Mouse (Mus musculus) heart, embryonic 14.5 days (tissue): ENCODE results near the gene Rhou. TPM values are rescaled to one million over a fixed set of nuclear protein-coding genes. Genes with fewer than 3 reads are reported as not detected.

ENCODE experiments used
- ATAC-seq: fragments of 200-750 bp; cut with Nextera tagmentation; 2 replicates; pipeline ENCODE4 v1.8.0; 2017; ENCODE audit warnings: low read depth, moderate TSS enrichment; ENCODE audit not compliant: insufficient number of reproducible peaks, insufficient read depth, low FRiP score
- H3K27ac ChIP-seq, 2 experiments: fragments of 200-500 bp in 1 of 2; fragments of 300-500 bp in 1 of 2; sonication (generic) in 1 of 2; replicated peaks in 1 of 2; 2 replicates each; pipeline ENCODE4 v1.5.1; 2012 to 2014; ENCODE audit warnings: low read depth in 2 of 2, low read length in 2 of 2, control low read depth in 1 of 2, mild to moderate bottlenecking in 1 of 2, mixed read lengths in 1 of 2; ENCODE audit not compliant: control insufficient read depth in 1 of 2, insufficient read depth in 1 of 2
- H3K27me3 ChIP-seq: fragments of 300-500 bp; sonication (generic); 2 replicates; pipeline ENCODE4 v1.6.1; 2014; ENCODE audit warnings: mild to moderate bottlenecking, low read length, control low read depth; ENCODE audit not compliant: control insufficient read depth, insufficient read depth
- H3K36me3 ChIP-seq: fragments of 300-500 bp; sonication (generic); 2 replicates; pipeline ENCODE4 v1.6.1; 2014; ENCODE audit warnings: mild to moderate bottlenecking, control low read depth, low read length, mixed read lengths; ENCODE audit not compliant: control insufficient read depth, insufficient read depth
- H3K4me1 ChIP-seq, 2 experiments: fragments of 200-500 bp in 1 of 2; fragments of 300-500 bp in 1 of 2; sonication (generic) in 1 of 2; 2 replicates each; pipeline ENCODE4 v1.6.1; 2012 to 2014; ENCODE audit warnings: low read length in 2 of 2, control low read depth in 1 of 2, mixed read lengths in 1 of 2; ENCODE audit not compliant: control insufficient read depth in 2 of 2, insufficient read depth in 2 of 2
- H3K4me2 ChIP-seq: fragments of 300-500 bp; sonication (generic); 2 replicates; pipeline ENCODE4 v1.6.1; 2014; ENCODE audit warnings: mild to moderate bottlenecking, low read length
- H3K4me3 ChIP-seq, 2 experiments: fragments of 200-500 bp in 1 of 2; fragments of 300-500 bp in 1 of 2; sonication (generic) in 1 of 2; 2 replicates each; pipeline ENCODE4 v1.5.1; 2012 to 2014; ENCODE audit warnings: low read length in 2 of 2, mild to moderate bottlenecking in 2 of 2, control low read depth in 1 of 2, low read depth in 1 of 2, moderate library complexity in 1 of 2; ENCODE audit not compliant: control insufficient read depth in 1 of 2, insufficient read depth in 1 of 2
- H3K9ac ChIP-seq: fragments of 300-500 bp; sonication (generic); 2 replicates; pipeline ENCODE4 v1.6.1; 2014; ENCODE audit warnings: mild to moderate bottlenecking, low read length
- H3K9me3 ChIP-seq: fragments of 300-500 bp; sonication (generic); 2 replicates; pipeline ENCODE4 v1.6.1; 2016; ENCODE audit warnings: low read length, control low read depth; ENCODE audit not compliant: control insufficient read depth
- WGBS: fragments of 180-500 bp; shearing (Covaris S2); extraction: QIAGEN DNeasy Blood & Tissue Kit; methylation state at CpG from one replicate; pipeline ENCODE4 v1.1.7; 2014; 5-methylcytosine and 5-hydroxymethylcytosine counted together
- polyA plus RNA-seq: library from polyadenylated mRNA; unstranded; fragments of >200 nt; fragmentation: Nextera tagmentation; extraction: Ambion mirVana; gene quantifications from 2 replicates; pipeline ENCODE4 v1.2.1, GENCODE M21; 2014

The Rhou gene
- polyA plus RNA-seq, 1 experiment from 2014 or later: 10.0 TPM

DNA sequence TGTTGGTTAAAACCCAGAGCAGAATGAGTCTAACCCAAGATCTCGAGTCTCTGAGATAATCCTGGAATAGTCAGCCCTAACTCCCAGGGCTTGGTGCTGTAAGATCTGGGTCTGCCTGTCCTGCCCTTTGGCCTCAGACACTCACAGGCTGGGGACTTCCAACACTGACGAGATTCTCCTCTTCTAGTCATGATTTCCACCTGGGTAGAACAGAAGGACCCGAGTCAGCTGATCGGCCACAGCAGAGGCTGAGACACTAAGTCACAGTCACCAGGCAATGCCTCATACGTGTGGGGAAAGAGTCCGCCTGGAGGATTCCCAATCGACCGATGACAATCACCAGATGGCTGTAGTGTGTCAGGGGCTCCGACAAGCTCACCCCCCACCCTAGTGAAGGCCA, 42.4 kb downstream of the Rhou start:
- ATAC-seq: no peak

DNA sequence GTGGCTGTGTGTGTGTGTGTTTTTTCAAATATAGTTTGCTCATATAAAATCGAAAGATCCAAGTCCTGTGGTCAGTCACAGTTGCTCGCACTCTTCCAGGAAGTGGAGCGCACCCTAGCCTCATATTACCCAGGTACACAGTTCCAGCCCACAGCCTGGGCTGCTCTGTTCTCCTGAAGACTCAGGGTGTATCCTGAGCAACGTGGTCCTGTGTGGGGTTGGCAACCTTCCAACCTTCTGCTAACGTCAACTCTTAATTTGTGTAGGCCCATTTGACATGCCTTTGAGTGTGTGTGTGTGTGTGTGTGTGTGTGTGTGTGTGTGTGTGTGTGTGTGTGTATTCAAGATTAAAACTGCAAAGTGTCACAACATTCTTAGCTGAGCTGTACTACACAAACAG, 43.6 kb downstream of the Rhou start:
- no peaks in the 10 kb centered on the region for H3K9me3 ChIP-seq
- no peak for ATAC-seq
- H3K27me3 ChIP-seq: no peaks in the 10 kb centered on the region
- no peak overlapping the region for H3K9ac ChIP-seq
- H3K27ac ChIP-seq: no peak overlapping the region
- H3K4me1 ChIP-seq: peaks cover 9 to 14% of the 10 kb centered on the region in 2 experiments
- no peaks in the 10 kb centered on the region for H3K36me3 ChIP-seq
- no peak overlapping the region for H3K4me3 ChIP-seq
- H3K4me2 ChIP-seq: no peak overlapping the region
- 52% methylated on average over 5 of the region's 5 CpGs for WGBS

More for the DNA sequence above, 42.4 kb downstream of the Rhou start:
- H3K4me2 ChIP-seq: no peak overlapping the region
- H3K27ac ChIP-seq: no peak overlapping the region
- no peak overlapping the region for H3K4me3 ChIP-seq
- H3K9me3 ChIP-seq: no peaks in the 10 kb centered on the region
- peaks cover 0 to 4% of the 10 kb centered on the region in 2 experiments; a peak in 1 of 4 replicates for H3K4me1 ChIP-seq
- 32% methylated on average over 9 of the region's 9 CpGs for WGBS
- no peaks in the 10 kb centered on the region for H3K36me3 ChIP-seq
- no peak overlapping the region for H3K9ac ChIP-seq
- no peaks in the 10 kb centered on the region for H3K27me3 ChIP-seq

DNA sequence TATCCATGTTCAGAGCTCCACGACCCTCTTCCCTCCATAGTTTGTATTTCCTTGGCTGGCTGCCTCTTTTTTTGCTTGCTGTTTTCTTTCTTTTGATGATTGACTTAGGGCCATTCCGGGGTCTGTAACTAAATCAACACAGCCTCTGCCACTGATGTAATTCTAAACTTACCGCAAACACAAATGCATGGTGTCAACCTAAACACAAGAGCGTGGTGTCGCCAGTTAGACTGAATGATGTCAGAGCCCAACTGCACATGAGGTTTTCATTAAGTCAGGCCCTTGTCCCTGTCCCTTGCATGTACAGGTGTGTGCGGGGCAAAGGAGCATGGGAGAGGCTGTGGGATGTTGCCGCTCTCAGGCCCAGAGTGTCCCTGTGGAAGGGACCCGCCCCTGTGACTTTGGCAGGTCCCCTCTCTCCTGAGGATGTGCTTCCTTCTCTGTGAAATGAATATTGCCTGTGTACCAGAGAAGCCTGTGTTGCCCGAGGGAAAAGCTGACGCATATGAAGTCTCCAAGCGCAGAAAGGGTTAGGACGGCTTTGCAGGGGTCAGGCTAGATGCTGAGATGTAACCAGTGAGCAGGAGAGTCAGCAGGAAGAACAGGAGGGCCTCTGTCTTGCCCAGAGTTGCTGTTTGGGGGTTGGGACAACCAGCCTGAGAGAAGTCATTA, 46.8 kb downstream of the Rhou start:
- Histone ChIP-seq H3K4me1 (peaks cover 15% of the 10 kb centered on the region in 2 experiments), H3K27ac (peak overlapping the region in 1 of 2 experiments; percentile 26; a peak in 1 of 4 replicates), H3K4me2 (no peak overlapping the region), H3K4me3 (no peak overlapping the region), H3K27me3 (no peaks in the 10 kb centered on the region), H3K36me3 (no peaks in the 10 kb centered on the region), H3K9ac (no peak overlapping the region), H3K9me3 (no peaks in the 10 kb centered on the region)
- no peak for ATAC-seq
- 71% methylated on average over 12 of the region's 12 CpGs for WGBS

DNA sequence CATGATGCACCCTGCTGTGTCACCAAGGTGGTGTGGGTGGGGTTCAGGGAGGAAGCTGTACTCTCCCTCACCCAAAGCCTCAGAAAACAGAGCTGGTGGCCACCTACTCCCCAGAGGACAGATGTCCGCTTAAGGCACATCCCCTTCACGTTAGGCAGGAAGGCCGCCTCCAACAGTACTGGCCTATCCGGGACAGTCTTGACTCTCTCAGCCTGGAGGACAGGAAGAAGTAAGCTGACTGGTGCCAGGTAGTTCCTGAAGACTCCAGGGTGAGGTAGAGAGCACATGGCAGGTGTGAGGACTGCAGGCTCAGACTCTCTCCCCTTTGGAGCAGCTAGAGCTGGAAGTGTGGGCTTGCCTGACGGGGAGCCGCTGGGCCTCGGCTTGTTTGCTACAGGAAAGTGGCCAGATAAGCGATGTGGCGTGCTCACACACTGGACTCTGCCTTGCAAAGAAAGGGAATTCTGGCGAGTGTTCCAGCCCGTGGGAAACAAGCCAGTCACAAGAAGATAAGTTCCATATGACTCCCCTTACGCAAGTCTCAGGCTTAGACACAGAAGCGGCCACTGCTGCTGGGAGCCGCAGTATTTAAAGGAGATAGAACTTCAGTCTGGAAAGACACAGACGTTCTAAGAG, 48.3 kb downstream of the Rhou start:
- WGBS: 17% methylated on average over 15 of the region's 15 CpGs
- peak overlapping the region; percentile 51 to 81 for H3K27ac ChIP-seq
- no peak overlapping the region for H3K4me3 ChIP-seq
- no peaks in the 10 kb centered on the region for H3K9me3 ChIP-seq
- H3K4me1 ChIP-seq: peaks cover 18 to 19% of the 10 kb centered on the region in 2 experiments
- ATAC-seq: peak; percentile 60
- H3K27me3 ChIP-seq: no peaks in the 10 kb centered on the region
- H3K9ac ChIP-seq: peak overlapping the region; percentile 30; the same call in 1 of the 2 replicates
- H3K36me3 ChIP-seq: no peaks in the 10 kb centered on the region
- H3K4me2 ChIP-seq: peak overlapping the region; percentile 51

DNA sequence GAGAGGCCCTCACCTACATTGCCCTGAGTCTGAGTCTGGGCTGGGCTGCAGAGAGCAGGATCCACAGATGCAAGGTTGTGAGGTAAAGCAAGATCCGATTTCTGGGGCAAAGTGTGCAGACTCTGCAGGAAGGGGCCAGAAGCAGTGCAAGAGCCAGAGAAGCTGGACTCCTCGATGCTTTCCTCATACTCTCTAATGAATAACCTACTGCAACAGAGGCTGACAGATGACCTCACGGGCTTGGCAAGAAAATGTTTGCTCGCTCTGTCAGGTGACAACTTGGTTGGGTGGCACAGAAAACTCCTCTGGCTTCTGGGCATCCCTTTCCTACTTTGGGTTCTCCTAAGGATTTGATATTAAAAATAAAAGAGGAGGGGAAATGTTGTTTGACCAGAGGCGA, 51.6 kb downstream of the Rhou start:
- 63% methylated on average over 5 of the region's 5 CpGs for WGBS
- Histone ChIP-seq H3K36me3 (no peaks in the 10 kb centered on the region), H3K4me3 (no peak overlapping the region), H3K9me3 (no peaks in the 10 kb centered on the region), H3K27ac (peak overlapping the region in 1 of 2 experiments; percentile 14; a peak in 1 of 4 replicates), H3K9ac (0 out of 2 replicates have a peak overlapping the region, but pooled peaks have one; percentile 13), H3K4me2 (no peak overlapping the region), H3K27me3 (no peaks in the 10 kb centered on the region), H3K4me1 (peaks cover 16 to 19% of the 10 kb centered on the region in 2 experiments)
- no peak for ATAC-seq

DNA sequence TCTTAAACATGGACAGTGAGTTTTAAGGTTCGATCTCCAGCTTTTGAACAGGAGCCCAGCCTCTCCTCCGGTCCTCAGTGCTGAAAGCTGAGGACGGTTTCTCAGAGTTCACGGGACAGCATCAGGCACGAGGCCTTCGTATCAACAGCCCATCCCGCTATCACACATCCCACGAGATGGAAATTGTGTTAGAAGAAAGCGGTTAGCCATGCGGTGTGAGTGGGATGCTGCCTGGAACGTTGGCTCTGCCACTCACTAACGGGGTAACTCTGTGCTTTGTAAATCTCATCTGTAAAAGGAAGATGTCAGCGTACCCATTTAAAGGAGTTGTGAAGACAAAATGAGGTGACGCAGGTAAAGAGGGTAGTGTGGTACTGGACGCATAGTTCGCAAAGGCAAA, 53.4 kb downstream of the Rhou start:
- no peak overlapping the region for H3K4me3 ChIP-seq
- peaks cover 6 to 11% of the 10 kb centered on the region in 2 experiments for H3K4me1 ChIP-seq
- no peaks in the 10 kb centered on the region for H3K9me3 ChIP-seq
- H3K27ac ChIP-seq: no peak overlapping the region
- ATAC-seq: no peak
- H3K9ac ChIP-seq: no peak overlapping the region
- 84% methylated on average over 16 of the region's 16 CpGs for WGBS
- H3K36me3 ChIP-seq: no peaks in the 10 kb centered on the region
- no peak overlapping the region for H3K4me2 ChIP-seq
- no peaks in the 10 kb centered on the region for H3K27me3 ChIP-seq

DNA sequence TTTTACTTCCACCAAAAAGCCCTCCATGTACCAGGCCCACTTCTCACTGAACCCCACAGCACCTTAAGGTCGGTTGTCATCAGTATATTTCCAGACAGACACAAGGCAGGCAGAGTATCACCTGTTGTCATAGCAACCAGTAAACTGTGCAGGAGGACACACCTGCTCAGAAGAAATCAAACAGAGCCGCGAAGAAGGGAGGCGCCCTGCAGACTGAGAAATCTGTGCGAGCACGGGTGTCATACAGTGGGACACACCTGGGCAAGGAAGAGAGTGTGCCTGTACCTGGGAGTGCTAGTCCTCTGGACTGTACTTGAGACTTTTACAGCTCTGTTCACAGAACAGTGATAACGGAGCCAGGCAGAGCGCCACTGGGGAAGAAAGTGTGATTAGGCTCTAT, 55.0 kb downstream of the Rhou start:
- H3K36me3 ChIP-seq: no peaks in the 10 kb centered on the region
- H3K4me2 ChIP-seq: no peak overlapping the region
- peaks cover 3 to 5% of the 10 kb centered on the region in 2 experiments; a peak in 1 of 4 replicates for H3K4me1 ChIP-seq
- H3K4me3 ChIP-seq: no peak overlapping the region
- no peak overlapping the region for H3K27ac ChIP-seq
- WGBS: 47% methylated on average over 8 of the region's 8 CpGs
- no peaks in the 10 kb centered on the region for H3K27me3 ChIP-seq
- no peaks in the 10 kb centered on the region for H3K9me3 ChIP-seq
- H3K9ac ChIP-seq: no peak overlapping the region
- ATAC-seq: no peak
